Mouse (Mus musculus) midbrain, embryonic 13.5 days (tissue): ENCODE data around the gene Htr2b. TPM values are rescaled to one million over a fixed set of nuclear protein-coding genes. Genes with fewer than 3 reads are reported as not detected.

Experiments used
- ATAC-seq: fragments of 200-750 bp; cut with Nextera tagmentation; 2 replicates; pipeline ENCODE4 v1.8.0; 2017; ENCODE audit warnings: mild to moderate bottlenecking, moderate TSS enrichment, moderate library complexity
- H3K27ac ChIP-seq: fragments of 300-500 bp; sonication (generic); 2 replicates; pipeline ENCODE4 v1.5.1; 2015; ENCODE audit warnings: inconsistent platforms, mild to moderate bottlenecking, moderate library complexity
- H3K27me3 ChIP-seq: fragments of 300-500 bp; sonication (generic); 2 replicates; pipeline ENCODE4 v1.6.1; 2015; ENCODE audit warnings: mild to moderate bottlenecking, inconsistent platforms
- H3K36me3 ChIP-seq: fragments of 300-500 bp; sonication (generic); 2 replicates; pipeline ENCODE4 v1.6.1; 2015; ENCODE audit warnings: mild to moderate bottlenecking, inconsistent platforms
- H3K4me1 ChIP-seq: fragments of 300-500 bp; sonication (generic); replicated peaks from 2 replicates; pipeline ENCODE4 v1.6.1; 2015; ENCODE audit warnings: inconsistent platforms
- H3K4me2 ChIP-seq: fragments of 300-500 bp; sonication (generic); replicated peaks from 2 replicates; pipeline ENCODE4 v1.6.1; 2015; ENCODE audit warnings: moderate library complexity, mild to moderate bottlenecking, inconsistent platforms
- H3K4me3 ChIP-seq: fragments of 300-500 bp; sonication (generic); replicated peaks from 2 replicates; pipeline ENCODE4 v1.5.1; 2015; ENCODE audit warnings: mild to moderate bottlenecking, inconsistent platforms
- H3K9ac ChIP-seq: fragments of 300-500 bp; sonication (generic); replicated peaks from 2 replicates; pipeline ENCODE4 v1.6.1; 2015; ENCODE audit warnings: mild to moderate bottlenecking, inconsistent platforms
- H3K9me3 ChIP-seq: fragments of 300-500 bp; sonication (generic); 2 replicates; pipeline ENCODE4 v1.6.1; 2016; ENCODE audit warnings: mild to moderate bottlenecking, inconsistent platforms
- WGBS: fragments of 180-500 bp; shearing (Covaris S2); methylation state at CpG from one replicate; pipeline ENCODE4 v1.1.7; 2015; 5-methylcytosine and 5-hydroxymethylcytosine counted together
- polyA plus RNA-seq: library from polyadenylated mRNA; unstranded; fragments of >200 nt; fragmentation: Nextera tagmentation; extraction: Ambion mirVana; gene quantifications from 2 replicates; pipeline ENCODE4 v1.2.1, GENCODE M21; 2015

The Htr2b gene
- polyA plus RNA-seq, 1 experiment from 2014 or later = 0.15 TPM

DNA sequence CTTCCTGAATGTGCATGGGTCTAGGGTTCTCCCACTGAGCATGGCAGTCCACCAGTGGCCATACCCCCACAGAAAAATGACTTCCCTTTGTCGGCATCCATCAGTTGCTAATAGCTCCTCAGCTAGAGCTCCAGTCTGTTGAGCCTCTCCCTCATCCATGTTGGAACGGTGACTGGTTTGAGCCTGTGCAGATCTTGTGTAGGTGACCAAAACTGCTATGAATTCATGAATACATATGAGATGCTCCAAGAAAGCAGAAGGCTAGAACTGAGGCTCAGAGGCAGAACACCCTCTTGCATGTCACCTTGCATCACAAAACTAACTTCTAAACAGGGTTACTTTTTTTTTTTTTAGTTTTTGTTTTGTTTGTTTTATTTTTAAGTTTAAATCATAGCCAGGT, 35.2 kb downstream of the Htr2b start:
- H3K9ac ChIP-seq = no peak overlapping the region
- no peak overlapping the region for H3K4me2 ChIP-seq
- no peaks in the 10 kb centered on the region for H3K9me3 ChIP-seq
- peaks cover 74% of the 10 kb centered on the region for H3K36me3 ChIP-seq
- ATAC-seq = no peak
- no peak overlapping the region for H3K27ac ChIP-seq
- H3K4me1 ChIP-seq = no peaks in the 10 kb centered on the region
- WGBS = 94% methylated on average over 2 of the region's 2 CpGs
- no peak overlapping the region for H3K4me3 ChIP-seq
- H3K27me3 ChIP-seq = no peaks in the 10 kb centered on the region

DNA sequence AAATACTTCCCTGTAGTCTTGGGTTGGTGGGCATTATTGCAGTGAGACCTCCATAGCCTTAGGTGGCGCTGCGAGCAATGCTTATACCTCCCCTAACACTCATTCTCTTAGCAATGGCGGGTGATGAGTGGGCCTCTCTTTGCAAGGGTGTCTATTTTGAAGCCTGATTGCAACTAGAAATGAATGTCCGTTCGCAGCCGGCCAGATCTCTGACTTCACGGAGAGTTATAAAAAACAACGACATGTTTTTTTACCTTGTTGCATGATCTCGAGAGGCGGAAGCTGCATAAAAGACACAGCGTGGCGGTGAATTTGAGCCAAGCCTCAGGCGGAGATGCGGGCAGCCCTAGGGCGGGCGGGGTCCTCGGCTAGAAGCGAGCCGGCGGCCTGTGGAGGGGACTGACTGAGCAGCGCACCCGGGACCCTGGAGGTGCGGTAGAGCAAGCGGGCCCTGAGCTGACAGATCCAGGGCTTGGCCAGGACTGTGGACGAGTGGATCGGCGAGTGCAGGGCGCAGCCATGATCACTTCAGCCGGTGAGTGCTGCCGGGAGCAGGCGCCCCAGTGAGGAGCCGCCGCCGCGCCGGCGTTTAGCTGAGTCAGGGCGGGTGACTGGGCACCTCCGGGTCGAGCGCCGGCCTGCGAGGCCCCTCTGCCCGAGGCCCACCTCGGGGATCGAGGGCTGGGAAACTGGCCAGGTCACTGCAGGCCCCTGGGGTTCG, 47.3 kb downstream of the Htr2b start, which contains the start of gene Psmd1:
Gene Psmd1 (plus strand): TSS at position 117 of the 721 bp plus-strand sequence.
- no peaks in the 10 kb centered on the region for H3K27me3 ChIP-seq
- WGBS = under 1% methylated on average over 47 of the region's 47 CpGs
- H3K36me3 ChIP-seq = peaks cover 4% of the 10 kb centered on the region; the same call in 1 of the 2 replicates
- H3K4me1 ChIP-seq = peaks cover 14% of the 10 kb centered on the region
- H3K9me3 ChIP-seq = 0 out of 2 replicates have a peak, but pooled peaks cover 2% of the 10 kb centered on the region
- peak within 1 kb of the TSS; percentile 83 for H3K27ac ChIP-seq
- H3K9ac ChIP-seq = peak within 1 kb of the TSS; percentile 99
- peak within 1 kb of the TSS; percentile 97 for H3K4me2 ChIP-seq
- ATAC-seq = peak; percentile 97
- H3K4me3 ChIP-seq = peak within 1 kb of the TSS; percentile 98

DNA sequence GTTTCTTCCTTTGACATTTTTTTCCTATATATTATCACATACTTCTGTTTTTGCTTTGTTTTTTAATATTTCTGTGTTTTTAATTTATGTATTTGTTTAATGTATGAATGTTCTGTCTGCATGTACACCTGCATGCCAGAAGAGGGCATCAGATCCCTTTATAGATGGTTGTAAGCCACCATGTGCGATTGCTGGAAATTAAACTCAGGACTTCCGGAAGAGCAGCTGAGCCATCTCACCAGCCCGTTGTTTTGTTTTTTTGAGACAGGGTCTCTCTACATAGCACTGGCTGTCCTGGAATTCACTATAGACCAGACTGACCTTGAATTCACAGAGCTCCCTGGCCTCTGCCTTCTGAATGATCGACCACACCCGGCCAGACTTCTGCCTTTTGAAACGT, 49.2 kb downstream of the Htr2b start:
- H3K9ac ChIP-seq = no peak overlapping the region
- H3K36me3 ChIP-seq = peaks cover 4% of the 10 kb centered on the region; the same call in 1 of the 2 replicates
- WGBS = 84% methylated on average over 6 of the region's 6 CpGs
- H3K27me3 ChIP-seq = no peaks in the 10 kb centered on the region
- peaks cover 18% of the 10 kb centered on the region for H3K4me1 ChIP-seq
- 0 out of 2 replicates have a peak, but pooled peaks cover 2% of the 10 kb centered on the region for H3K9me3 ChIP-seq
- H3K4me2 ChIP-seq = no peak overlapping the region
- H3K27ac ChIP-seq = no peak overlapping the region
- ATAC-seq = no peak
- H3K4me3 ChIP-seq = no peak overlapping the region

DNA sequence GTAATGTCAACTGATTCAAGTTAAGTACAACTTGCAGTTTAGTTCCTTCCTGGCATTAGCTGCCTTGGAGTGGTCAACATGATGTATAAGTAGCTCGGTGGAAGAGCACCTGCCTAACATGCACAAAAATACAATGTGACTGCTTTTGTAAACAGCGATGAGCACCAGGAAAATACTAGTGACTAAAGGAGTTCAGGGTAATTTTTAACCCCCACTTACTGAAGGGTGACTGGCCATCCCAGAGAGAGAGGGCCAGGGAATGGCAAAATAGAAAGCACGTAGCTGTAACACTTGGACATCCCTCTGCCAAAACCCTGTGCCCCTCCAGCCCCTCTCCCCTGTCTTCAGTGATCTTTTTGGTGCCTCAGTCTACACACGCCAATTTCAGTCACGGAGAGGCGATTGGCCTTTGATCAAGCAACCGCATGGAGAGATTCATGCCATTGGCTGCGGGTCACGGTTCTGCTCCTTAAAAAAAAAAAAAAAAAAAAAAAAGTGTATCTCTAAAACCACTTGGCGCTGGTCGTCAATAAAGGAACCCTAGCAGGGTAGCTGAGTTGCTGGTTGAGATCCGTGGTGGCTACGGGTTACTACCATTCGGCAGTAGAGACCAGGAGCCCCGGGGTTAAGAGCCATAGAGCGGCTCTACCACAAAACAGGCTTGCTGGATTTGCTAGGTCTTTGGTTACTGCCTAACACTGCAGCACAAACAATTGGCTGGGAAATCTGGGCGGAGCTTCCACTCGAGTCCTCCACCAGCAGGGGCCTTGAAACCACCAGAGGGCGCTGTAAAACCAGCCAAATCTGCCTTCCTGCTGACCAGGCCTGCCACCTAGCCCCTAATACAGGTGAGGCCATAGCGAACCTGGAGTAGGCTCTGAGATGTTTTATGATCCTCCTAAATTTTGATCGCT, 52.7 kb downstream of the Htr2b start:
- Histone ChIP-seq H3K9ac (peak overlapping the region; percentile 49), H3K9me3 (no peaks in the 10 kb centered on the region), H3K4me3 (peak overlapping the region; percentile 38), H3K27me3 (no peaks in the 10 kb centered on the region), H3K4me2 (peak overlapping the region; percentile 59), H3K27ac (peak overlapping the region; percentile 67; the same call in 1 of the 2 replicates), H3K4me1 (peaks cover 4% of the 10 kb centered on the region; the same call in 1 of the 2 replicates), H3K36me3 (no peaks in the 10 kb centered on the region)
- WGBS = 10% methylated on average over 21 of the region's 21 CpGs
- ATAC-seq = peak; percentile 87

DNA sequence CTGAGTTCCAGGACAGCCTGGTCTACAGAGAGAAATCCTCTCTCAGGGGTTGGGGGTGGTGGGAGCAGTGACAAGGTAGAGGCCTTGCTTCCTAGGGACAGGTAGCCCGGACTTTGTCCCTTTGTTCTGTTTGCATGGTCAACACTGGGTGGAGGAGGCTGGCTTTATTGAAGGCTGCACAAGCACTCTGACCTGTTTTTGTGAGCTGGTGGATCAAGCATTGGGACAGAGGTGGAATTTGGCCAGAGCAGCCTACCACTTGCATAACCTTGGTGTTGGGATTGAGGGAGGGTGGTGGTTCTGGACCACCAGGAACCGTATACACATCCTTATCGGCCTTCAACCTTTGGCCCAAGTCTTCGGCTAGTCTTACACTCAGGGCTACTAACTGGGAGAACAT, 55.5 kb downstream of the Htr2b start:
- Histone ChIP-seq H3K27me3 (no peaks in the 10 kb centered on the region), H3K4me1 (peaks cover 4% of the 10 kb centered on the region; the same call in 1 of the 2 replicates), H3K9me3 (no peaks in the 10 kb centered on the region), H3K4me2 (no peak overlapping the region), H3K36me3 (no peaks in the 10 kb centered on the region), H3K4me3 (no peak overlapping the region), H3K9ac (no peak overlapping the region), H3K27ac (no peak overlapping the region)
- 93% methylated on average over 4 of the region's 4 CpGs for WGBS
- no peak for ATAC-seq

DNA sequence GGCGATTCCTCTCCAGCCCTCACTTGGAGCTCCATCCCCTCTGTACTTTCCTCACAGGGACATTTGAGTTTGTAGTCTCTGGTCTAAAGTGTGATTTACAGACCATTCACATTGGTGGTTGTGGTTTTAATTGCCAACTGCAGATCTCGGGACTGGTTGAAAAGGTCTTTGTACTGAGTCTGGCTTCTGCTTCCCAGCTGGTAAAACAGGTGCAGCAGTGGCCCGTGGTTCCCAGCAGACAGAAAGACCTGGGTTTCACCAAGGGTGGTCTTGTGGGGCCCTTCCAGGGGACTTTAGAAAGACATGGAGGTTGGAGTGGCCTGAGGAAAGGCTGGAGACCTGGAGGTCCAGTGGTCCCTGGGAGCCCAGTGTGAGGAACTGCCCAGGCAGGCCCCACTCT, 56.8 kb downstream of the Htr2b start:
- Histone ChIP-seq H3K36me3 (no peaks in the 10 kb centered on the region), H3K4me2 (no peak overlapping the region), H3K9me3 (no peaks in the 10 kb centered on the region), H3K4me3 (no peak overlapping the region), H3K9ac (no peak overlapping the region), H3K27me3 (no peaks in the 10 kb centered on the region), H3K27ac (no peak overlapping the region), H3K4me1 (peaks cover 4% of the 10 kb centered on the region; the same call in 1 of the 2 replicates)
- no peak for ATAC-seq
- 60% methylated on average over 3 of the region's 3 CpGs for WGBS

DNA sequence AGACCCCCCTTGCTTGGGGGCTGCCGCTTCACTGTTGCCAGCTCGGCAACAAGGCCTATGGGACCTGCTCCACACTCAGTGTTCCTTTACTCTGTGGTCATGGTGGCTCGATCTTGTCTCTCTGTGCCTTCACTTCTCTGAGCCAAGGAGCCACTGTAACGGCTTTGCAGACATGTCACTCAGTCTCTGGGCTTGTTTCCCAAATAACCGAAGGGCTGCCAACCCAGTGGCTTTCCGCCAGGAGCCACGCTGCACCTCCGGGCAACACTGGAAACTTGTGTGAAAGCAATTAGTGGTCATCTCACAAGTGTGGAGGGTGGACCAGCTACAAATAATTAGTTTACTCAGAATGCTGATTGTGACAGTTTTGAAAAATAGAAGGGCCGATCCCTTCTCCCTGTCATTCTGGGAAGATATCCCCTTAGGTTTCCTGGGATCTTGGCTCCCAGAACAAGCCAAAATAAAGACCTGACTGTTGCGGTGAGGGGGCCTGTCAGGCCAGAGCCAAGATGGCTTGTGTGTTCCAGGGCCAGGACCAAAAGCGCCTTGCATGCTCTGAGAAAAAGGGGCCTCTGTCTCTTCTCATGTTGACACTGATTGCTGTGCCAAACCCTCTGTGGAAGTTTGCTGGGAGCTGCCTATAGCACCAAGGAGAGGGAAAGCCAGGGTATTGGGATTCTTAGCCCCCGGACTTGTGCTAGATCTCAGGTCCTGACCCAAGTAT, 58.4 kb downstream of the Htr2b start:
- H3K9ac ChIP-seq = no peak overlapping the region
- WGBS = 81% methylated on average over 12 of the region's 12 CpGs
- H3K4me3 ChIP-seq = no peak overlapping the region
- no peak overlapping the region; the same call in 1 of the 2 replicates for H3K27ac ChIP-seq
- H3K4me2 ChIP-seq = no peak overlapping the region
- H3K36me3 ChIP-seq = no peaks in the 10 kb centered on the region
- H3K9me3 ChIP-seq = no peaks in the 10 kb centered on the region
- H3K27me3 ChIP-seq = peaks cover 9% of the 10 kb centered on the region
- ATAC-seq = peak; percentile 51
- no peaks in the 10 kb centered on the region for H3K4me1 ChIP-seq

Other genes with a start within 250 kb of the Htr2b start
- 179 and 201 TPM in 2 replicates for gene Itm2c, start 217.7 kb downstream of the Htr2b start, polyA plus RNA-seq
- 6.4 and 6.5 TPM in 2 replicates for gene 4933407L21Rik, start 183.5 kb downstream of the Htr2b start, polyA plus RNA-seq
- gene Gpr55, start 151.0 kb downstream of the Htr2b start, polyA plus RNA-seq = 0.05 and 0.07 TPM in 2 replicates
- gene Spata3, start 95.2 kb downstream of the Htr2b start, polyA plus RNA-seq = 0.27 TPM in 1 of 2 replicates, not detected in the other
- 2.3 and 2.5 TPM in 2 replicates for gene 2810459M11Rik, start 66.1 kb downstream of the Htr2b start, polyA plus RNA-seq
- 188 and 201 TPM in 2 replicates for gene Psmd1, start 47.6 kb downstream of the Htr2b start, polyA plus RNA-seq
- gene Gm21972, start 21.7 kb upstream of the Htr2b start, polyA plus RNA-seq = 0.30 TPM in 1 of 2 replicates, not detected in the other
- 37.2 and 37.4 TPM in 2 replicates for gene Armc9, start 42.8 kb upstream of the Htr2b start, polyA plus RNA-seq
- 2.6 and 2.7 TPM in 2 replicates for gene B3gnt7, start 190.9 kb upstream of the Htr2b start, polyA plus RNA-seq
- 241 and 244 TPM in 2 replicates for gene Ncl, start 247.4 kb upstream of the Htr2b start, polyA plus RNA-seq